Mouse (Mus musculus): ENCODE data around the gene Scnm1. TPM values are rescaled to one million over a fixed set of nuclear protein-coding genes. Genes with fewer than 3 reads are reported as not detected.
A peak's percentile ranks its signal among the peaks of the same experiment; 100 is the strongest.

Scnm1 gene
- total RNA-seq, 2 experiments from 2014 or later: 35.5 to 40.8 TPM

DNA sequence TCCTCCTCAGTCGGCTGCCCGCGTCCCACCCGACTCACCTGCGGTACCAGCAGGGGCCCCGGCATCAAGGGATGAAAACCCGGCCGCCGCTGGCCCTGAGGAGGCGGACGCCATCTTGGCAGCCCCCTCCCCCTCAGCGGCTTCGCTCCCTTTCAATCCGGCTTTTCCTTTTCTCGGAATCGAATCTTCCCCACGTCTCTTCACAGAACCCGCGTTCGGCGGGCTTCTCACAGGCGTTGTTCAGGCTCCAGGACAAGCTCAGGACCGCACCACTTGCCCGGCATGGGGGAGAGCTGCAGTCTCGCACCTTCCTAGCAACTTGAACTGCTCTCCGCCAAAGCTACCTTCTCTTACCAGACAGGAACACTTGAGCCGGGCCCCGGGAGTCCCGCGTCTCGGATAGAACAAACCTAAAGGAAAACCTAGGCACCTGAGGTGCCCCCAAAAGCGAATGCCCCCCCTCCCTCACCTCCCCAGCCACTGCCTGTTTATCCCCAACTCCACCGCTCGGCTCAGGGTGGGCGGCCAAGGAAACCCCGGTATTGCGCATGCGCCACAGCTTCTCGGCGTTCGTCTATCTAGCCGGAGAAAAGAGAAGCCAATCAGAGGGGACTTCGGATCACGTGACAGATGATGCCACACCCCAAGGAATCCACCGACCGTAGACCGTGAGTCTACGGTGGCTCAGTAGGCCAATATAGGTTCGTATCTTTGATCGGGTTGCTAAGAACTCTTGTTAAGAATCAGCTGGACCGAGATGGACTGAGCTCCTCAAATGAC, 27.3 kb downstream of the Scnm1 start, which contains the start of gene Pip5k1a:
Pip5k1a (minus strand) TSS at position 593 of the 780 bp plus-strand sequence.
- DNase-seq: peak; percentile 97

DNA sequence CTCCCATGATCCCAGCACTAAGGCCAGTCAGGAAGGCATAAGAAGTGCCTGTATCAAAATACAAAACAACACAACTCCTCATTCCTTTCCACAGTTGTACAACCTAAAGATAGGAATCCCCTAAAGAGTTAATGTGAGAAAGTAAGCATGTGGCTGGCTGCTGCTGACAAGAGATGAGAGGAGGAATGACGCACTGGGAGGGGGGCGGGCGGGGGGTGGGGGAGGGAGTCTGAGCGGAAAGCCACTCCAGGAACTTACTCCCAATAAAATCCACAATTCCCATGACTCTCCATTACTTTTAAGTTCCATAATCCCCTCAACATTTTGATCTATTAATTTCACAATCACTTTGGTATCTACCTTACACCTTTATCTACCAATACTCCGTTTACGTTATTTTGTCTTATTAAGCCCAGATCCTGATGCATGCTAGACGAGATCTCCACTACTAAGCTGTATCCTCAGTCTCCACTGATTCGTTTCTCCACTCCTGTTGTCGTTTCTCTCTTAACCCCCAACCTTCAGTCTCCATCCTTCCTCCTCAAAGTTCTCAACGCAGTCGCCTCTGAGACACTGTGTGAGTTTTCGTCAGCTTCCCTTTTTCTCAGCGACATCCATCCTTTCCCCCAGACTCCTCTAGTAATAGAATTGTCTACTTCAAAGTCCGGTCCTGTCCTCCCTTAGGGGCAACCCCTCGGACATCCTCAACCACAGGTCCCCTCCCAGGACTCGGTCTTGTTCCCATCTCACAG, 28.0 kb downstream of the Scnm1 start:
- no peak for DNase-seq

- no peak for DNase-seq
Measured at GRCm38 (mm10) chr3:95105121-95105520, 28.7 kb downstream of the Scnm1 start.

- no peak for DNase-seq
Measured at GRCm38 (mm10) chr3:95100854-95101253, 33.0 kb downstream of the Scnm1 start.

DNA sequence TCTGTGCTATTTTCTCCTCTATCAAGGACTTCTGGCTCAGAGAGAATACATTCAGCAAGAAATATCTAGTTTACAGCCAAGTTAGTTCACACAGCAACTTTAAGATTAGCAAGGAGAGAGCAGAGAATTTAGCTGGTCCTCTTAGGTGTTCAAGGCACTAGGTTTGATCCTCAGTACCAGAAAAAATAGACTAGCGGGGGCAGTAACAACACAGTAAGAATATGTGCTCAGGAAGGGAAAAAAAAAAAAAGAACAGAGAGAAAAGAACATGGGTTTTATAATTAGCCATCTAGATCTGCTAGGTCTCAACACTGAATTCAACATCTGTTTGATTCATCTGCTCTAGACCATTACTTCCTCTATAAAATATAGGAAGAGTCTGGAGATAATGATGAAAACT, 45.7 kb downstream of the Scnm1 start:
- DNase-seq: no peak

Small RNA genes lying within 50 kb of the gene (microRNA-seq; reads per million reads assigned to microRNA genes)
- 0 reads per million in 2 experiments for gene Mir8099-1

Other genes starting within 250 kb of the Scnm1 start
- 100 to 1,000 TPM; 240 to 255 TPM for gene Psmb4, start 247.1 kb downstream of the Scnm1 start, total RNA-seq (2021)
- 1 to 10 TPM; 8.3 to 8.6 TPM for gene Selenbp1, start 201.0 kb downstream of the Scnm1 start, total RNA-seq (2021)
- 10 to 100 TPM in 1 of 2 experiments, 1 to 10 TPM in 1; 7.6 to 11.5 TPM for gene Rfx5, start 179.9 kb downstream of the Scnm1 start, total RNA-seq (2021)
- 10 to 100 TPM; 31.0 to 32.7 TPM for gene Pi4kb, start 159.3 kb downstream of the Scnm1 start, total RNA-seq (2021)
- 10 to 100 TPM; 20.2 to 22.6 TPM for gene Zfp687, start 118.6 kb downstream of the Scnm1 start, total RNA-seq (2021)
- gene Psmd4, start 91.4 kb downstream of the Scnm1 start, total RNA-seq (2021): 100 to 1,000 TPM; 167 to 176 TPM
- gene Pip5k1a, start 27.1 kb downstream of the Scnm1 start, total RNA-seq (2021): 10 to 100 TPM; 20.1 to 22.8 TPM
- 10 to 100 TPM; 41.0 to 49.1 TPM for gene Vps72, start 23.0 kb downstream of the Scnm1 start, total RNA-seq (2021)
- 100 to 1,000 TPM; 423 to 469 TPM for gene Tmod4, start 9.5 kb downstream of the Scnm1 start, total RNA-seq (2021)
- 1 to 10 TPM; 6.0 to 6.7 TPM for gene Lysmd1, start 77 bp upstream of the Scnm1 start, total RNA-seq (2021)
- gene Tnfaip8l2, start 8.3 kb upstream of the Scnm1 start, total RNA-seq (2021): 1 to 10 TPM; 1.8 to 2.3 TPM
- gene Sema6c, start 26.4 kb upstream of the Scnm1 start, total RNA-seq (2021): 100 to 1,000 TPM; 103 to 123 TPM
- gene Gabpb2, start 83.9 kb upstream of the Scnm1 start, total RNA-seq (2021): 10 to 100 TPM in 1 of 2 experiments, 1 to 10 TPM in 1; 9.4 to 12.4 TPM
- 10 to 100 TPM; 26.2 to 35.0 TPM for gene Cdc42se1, start 94.7 kb upstream of the Scnm1 start, total RNA-seq (2021)
- gene Mllt11, start 98.2 kb upstream of the Scnm1 start, total RNA-seq (2021): 10 to 100 TPM; 39.8 to 44.8 TPM
- gene Gm128, start 107.6 kb upstream of the Scnm1 start, total RNA-seq (2021): under 1 TPM in 1 of 2 experiments, not detected in 1; 0.20 TPM
- gene Bnipl, start 117.2 kb upstream of the Scnm1 start, total RNA-seq (2021): not detected
- gene Mindy1, start 147.3 kb upstream of the Scnm1 start, total RNA-seq (2021): 10 to 100 TPM; 19.8 to 21.7 TPM
- 10 to 100 TPM; 38.1 to 46.8 TPM for gene Prune1, start 148.1 kb upstream of the Scnm1 start, total RNA-seq (2021)
- gene Anxa9, start 173.2 kb upstream of the Scnm1 start, total RNA-seq (2021): under 1 TPM; 0.27 to 0.63 TPM
- gene Cers2, start 180.8 kb upstream of the Scnm1 start, total RNA-seq (2021): 10 to 100 TPM; 42.6 to 51.9 TPM
- gene Setdb1, start 223.2 kb upstream of the Scnm1 start, total RNA-seq (2021): 10 to 100 TPM; 12.6 to 17.2 TPM